Mouse (Mus musculus) liver, embryonic 14.5 days (tissue): ENCODE results near the gene Fign. TPM values are rescaled to one million over a fixed set of nuclear protein-coding genes. Genes with fewer than 3 reads are reported as not detected.

Experiments
- ATAC-seq: fragments of 200-750 bp; cut with Nextera tagmentation; 2 replicates; pipeline ENCODE4 v1.8.0; 2017; ENCODE audit warnings: moderate number of reproducible peaks, mild to moderate bottlenecking, moderate library complexity; ENCODE audit not compliant: insufficient read depth
- DNase-seq, 3 experiments: peaks; one replicate each; pipeline ENCODE4 v3.0.0-alpha.2; 2012 to 2013; ENCODE audit warnings: low read depth in 3 of 3, low spot score in 3 of 3
- H3K27ac ChIP-seq: fragments of 300-500 bp; sonication (generic); 2 replicates; pipeline ENCODE4 v1.5.1; 2014; ENCODE audit warnings: moderate library complexity, mild to moderate bottlenecking, control low read depth, inconsistent platforms
- H3K27me3 ChIP-seq: fragments of 300-500 bp; sonication (generic); 2 replicates; pipeline ENCODE4 v1.6.1; 2014; ENCODE audit warnings: mild to moderate bottlenecking, low read length, moderate library complexity; ENCODE audit not compliant: control insufficient read depth, insufficient read depth
- H3K36me3 ChIP-seq: fragments of 300-500 bp; sonication (generic); replicated peaks from 2 replicates; pipeline ENCODE4 v1.6.1; 2014; ENCODE audit warnings: low read depth; ENCODE audit not compliant: control insufficient read depth, insufficient read depth
- H3K4me1 ChIP-seq, 2 experiments: fragments of 200-500 bp in 1 of 2; fragments of 300-500 bp in 1 of 2; sonication (generic) in 1 of 2; replicated peaks; 2 replicates each; pipeline ENCODE4 v1.6.1; 2012 to 2014; ENCODE audit warnings: antibody characterized with exemption in 1 of 2, inconsistent platforms in 1 of 2, low read length in 1 of 2; ENCODE audit not compliant: control insufficient read depth in 2 of 2, insufficient read depth in 2 of 2
- H3K4me2 ChIP-seq: fragments of 300-500 bp; sonication (generic); 2 replicates; pipeline ENCODE4 v1.6.1; 2014; ENCODE audit warnings: low read depth, mild to moderate bottlenecking, control low read depth, moderate library complexity
- H3K4me3 ChIP-seq, 2 experiments: fragments of 200-500 bp in 1 of 2; fragments of 300-500 bp in 1 of 2; sonication (generic) in 1 of 2; 2 replicates each; pipeline ENCODE4 v1.5.1; 2012 to 2014; ENCODE audit warnings: low read depth in 2 of 2, low read length in 2 of 2, mild to moderate bottlenecking in 2 of 2, control low read depth in 1 of 2, inconsistent platforms in 1 of 2, moderate library complexity in 1 of 2; ENCODE audit not compliant: insufficient read depth in 1 of 2
- H3K9ac ChIP-seq: fragments of 300-500 bp; sonication (generic); replicated peaks from 2 replicates; pipeline ENCODE4 v1.6.1; 2014; ENCODE audit warnings: mild to moderate bottlenecking, control low read depth, moderate library complexity
- H3K9me3 ChIP-seq: fragments of 300-500 bp; sonication (generic); 2 replicates; pipeline ENCODE4 v1.6.1; 2016; ENCODE audit warnings: low read length, mixed read lengths; ENCODE audit not compliant: control insufficient read depth
- CTCF ChIP-seq: IDR thresholded peaks from 2 replicates; pipeline ENCODE4 v1.5.1; 2016; ENCODE audit warnings: antibody characterized with exemption, low read depth, control low read depth
- EP300 ChIP-seq: IDR thresholded peaks from 2 replicates; pipeline ENCODE4 v1.6.1; 2016; ENCODE audit warnings: antibody characterized with exemption, low read depth
- WGBS: fragments of 180-500 bp; shearing (Covaris S2); extraction: QIAGEN DNeasy Blood & Tissue Kit; methylation state at CpG from one replicate; pipeline ENCODE4 v1.1.7; 2014; ENCODE audit not compliant: insufficient replicate concordance; 5-methylcytosine and 5-hydroxymethylcytosine counted together
- polyA plus RNA-seq, 2 experiments: library from polyadenylated mRNA; depleted of rRNA in 1 of 2; stranded (reverse) in 1 of 2; unstranded in 1 of 2; fragments of >200 nt; fragmentation: Nextera tagmentation in 1 of 2; extraction: Ambion mirVana in 1 of 2; gene quantifications; 2 replicates each; pipeline versions ENCODE4 v1.2.1 to v1.2.3; 2012 to 2014

The Fign gene
- polyA plus RNA-seq, 2 experiments = 0.87 to 2.0 TPM

- TF ChIP-seq CTCF (no peak), EP300 (no peak)
- no peak for ATAC-seq
- no peaks in the 10 kb centered on the region for H3K36me3 ChIP-seq
Observed at GRCm38 (mm10) chr2:64065511-64065910, 32.3 kb downstream of the Fign start.

DNA sequence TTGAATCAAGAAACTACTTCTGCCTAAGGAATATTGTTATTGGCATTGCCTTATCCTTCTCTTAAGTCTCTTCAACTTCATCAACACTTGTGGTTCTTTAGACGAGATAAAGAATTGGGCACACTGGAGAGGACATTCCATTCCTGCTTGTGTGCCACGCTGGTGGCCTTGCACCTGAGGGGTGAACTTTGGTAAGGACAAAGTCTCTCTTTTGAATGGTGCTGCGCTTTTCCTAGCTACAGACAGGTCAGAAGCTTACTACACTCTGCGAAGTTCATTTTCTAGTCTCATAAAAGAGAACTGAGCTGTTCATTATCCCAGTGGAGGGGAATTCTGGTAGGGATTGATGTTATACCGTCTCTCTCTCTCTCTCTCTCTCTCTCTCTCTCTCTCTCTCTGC lies 38.4 kb downstream of the Fign start:
- Histone ChIP-seq H3K4me3 (no peak overlapping the region), H3K4me1 (no peaks in the 10 kb centered on the region; a peak in 1 of 4 replicates), H3K9me3 (no peaks in the 10 kb centered on the region), H3K36me3 (no peaks in the 10 kb centered on the region), H3K4me2 (no peak overlapping the region), H3K27ac (no peak overlapping the region), H3K27me3 (no peaks in the 10 kb centered on the region), H3K9ac (no peak overlapping the region)
- WGBS = 57% methylated on average over 5 of the region's 5 CpGs
- no peak for TF ChIP-seq CTCF
- TF ChIP-seq EP300 = no peak
- ATAC-seq (no peak), DNase-seq (no peak)

More at GRCm38 (mm10) chr2:64065511-64065910, 32.3 kb downstream of the Fign start:
- WGBS = 69% methylated on average over 4 of the region's 4 CpGs
- Histone ChIP-seq H3K27ac (no peak overlapping the region), H3K4me1 (0 out of 4 replicates have a peak, but pooled peaks cover 0 to 2% of the 10 kb centered on the region in 2 experiments), H3K27me3 (no peaks in the 10 kb centered on the region), H3K9me3 (no peaks in the 10 kb centered on the region), H3K4me3 (no peak overlapping the region), H3K4me2 (no peak overlapping the region), H3K9ac (no peak overlapping the region)
- no peak for DNase-seq

GRCm38 (mm10) chr2:64048142-64048541 lies 49.7 kb downstream of the Fign start:
- DNase-seq (no peak), ATAC-seq (no peak)
- no peak overlapping the region for H3K27ac ChIP-seq
- H3K9ac ChIP-seq = no peak overlapping the region
- no peak overlapping the region for H3K4me3 ChIP-seq
- no peaks in the 10 kb centered on the region for H3K36me3 ChIP-seq
- no peaks in the 10 kb centered on the region for H3K27me3 ChIP-seq
- H3K4me2 ChIP-seq = no peak overlapping the region
- TF ChIP-seq EP300 (no peak), CTCF (no peak)
- H3K9me3 ChIP-seq = no peaks in the 10 kb centered on the region
- 53% methylated on average over 2 of the region's 2 CpGs for WGBS
- H3K4me1 ChIP-seq = no peaks in the 10 kb centered on the region; a peak in 1 of 4 replicates

- H3K27me3 ChIP-seq = no peaks in the 10 kb centered on the region
- WGBS = 26% methylated on average over 3 of the region's 3 CpGs
- no peak for ATAC-seq
- H3K9me3 ChIP-seq = no peaks in the 10 kb centered on the region
- DNase-seq = no peak
- H3K27ac ChIP-seq = no peak overlapping the region
- H3K4me1 ChIP-seq = no peaks in the 10 kb centered on the region; a peak in 1 of 4 replicates
- TF ChIP-seq CTCF (no peak), EP300 (no peak)
- H3K4me2 ChIP-seq = no peak overlapping the region
- no peaks in the 10 kb centered on the region for H3K36me3 ChIP-seq
- H3K9ac ChIP-seq = no peak overlapping the region
- H3K4me3 ChIP-seq = no peak overlapping the region
Observed at GRCm38 (mm10) chr2:64043099-64043498, 54.7 kb downstream of the Fign start.

GRCm38 (mm10) chr2:64035393-64035792 lies 62.4 kb downstream of the Fign start:
- no peak for TF ChIP-seq CTCF
- TF ChIP-seq EP300 = no peak
- no peaks in the 10 kb centered on the region for H3K27me3 ChIP-seq
- H3K36me3 ChIP-seq = no peaks in the 10 kb centered on the region
- no peak overlapping the region for H3K27ac ChIP-seq
- H3K4me3 ChIP-seq = no peak overlapping the region
- H3K4me2 ChIP-seq = no peak overlapping the region
- 41% methylated on average over 3 of the region's 3 CpGs for WGBS
- no peaks in the 10 kb centered on the region for H3K9me3 ChIP-seq
- DNase-seq (no peak), ATAC-seq (no peak)
- no peak overlapping the region for H3K9ac ChIP-seq
- no peaks in the 10 kb centered on the region for H3K4me1 ChIP-seq
